Mouse (Mus musculus) CD4-positive, CD25-positive, alpha-beta regulatory T cell, adult 4 months (primary cell): Measurements from ENCODE around the gene Cmip. TPM values are rescaled to one million over a fixed set of nuclear protein-coding genes. Genes with fewer than 3 reads are reported as not detected.
"Not testable (repeated sequence)": the region's sequence is repeated elsewhere in the genome, so short reads cannot be mapped to it uniquely, and the experiment has no call there.

Source experiments
- ATAC-seq: one replicate; pipeline ENCODE4 v1.8.0; 2017
- polyA plus RNA-seq, 2 experiments: library from polyadenylated mRNA; unstranded; fragments of 100-300 nt; shearing (Covaris generic); gene quantifications; one replicate each; pipeline ENCODE4 v1.2.1; 2017

The Cmip gene
- polyA plus RNA-seq, 2 experiments from 2014 or later = 28.6 to 31.0 TPM

- ATAC-seq = no peak
Observed at GRCm38 (mm10) chr8:117387642-117388041, 130.8 kb downstream of the Cmip start.

GRCm38 (mm10) chr8:117388370-117388769 is 131.5 kb downstream of the Cmip start:
- no peak for ATAC-seq

DNA sequence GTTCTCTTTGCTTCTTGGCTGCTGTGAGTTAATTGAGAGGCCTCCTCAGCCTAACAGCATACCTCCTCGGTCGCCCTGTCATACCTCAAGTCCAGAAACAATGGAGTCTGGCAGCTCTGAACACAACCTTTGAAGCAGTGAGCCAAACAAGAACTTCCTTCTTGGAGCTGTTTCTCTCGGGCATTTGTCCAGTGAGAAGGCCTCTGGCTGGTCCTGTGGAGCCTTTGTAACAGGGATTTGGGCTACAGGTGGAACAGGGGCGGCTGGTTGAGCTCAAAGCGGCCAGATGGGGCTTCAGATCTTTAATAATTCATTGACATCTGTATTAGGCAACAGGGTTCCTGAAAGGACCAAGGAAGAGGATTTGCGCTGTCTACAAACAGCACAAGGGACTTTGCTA is 137.0 kb downstream of the Cmip start:
- ATAC-seq = no peak

DNA sequence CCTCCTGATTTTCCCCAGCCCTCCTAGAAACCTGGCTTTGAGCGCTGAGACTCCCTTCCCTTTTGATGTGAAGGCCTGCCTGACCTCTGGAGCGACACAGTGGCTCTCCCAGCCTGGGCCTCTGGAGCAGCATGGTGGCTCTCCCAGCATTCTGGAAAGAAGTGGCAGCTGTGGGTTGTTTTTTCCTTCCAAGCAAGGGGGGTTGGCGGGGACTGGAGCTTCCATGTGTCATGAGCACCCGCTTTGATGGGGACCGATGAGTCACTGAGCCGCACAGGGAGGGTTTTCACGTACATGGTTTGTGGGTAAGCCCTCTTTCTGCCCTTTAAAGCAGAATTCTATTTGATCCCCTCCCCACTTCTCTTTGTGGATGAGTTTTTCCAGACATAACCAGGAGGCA is 138.2 kb downstream of the Cmip start:
- no peak for ATAC-seq

DNA sequence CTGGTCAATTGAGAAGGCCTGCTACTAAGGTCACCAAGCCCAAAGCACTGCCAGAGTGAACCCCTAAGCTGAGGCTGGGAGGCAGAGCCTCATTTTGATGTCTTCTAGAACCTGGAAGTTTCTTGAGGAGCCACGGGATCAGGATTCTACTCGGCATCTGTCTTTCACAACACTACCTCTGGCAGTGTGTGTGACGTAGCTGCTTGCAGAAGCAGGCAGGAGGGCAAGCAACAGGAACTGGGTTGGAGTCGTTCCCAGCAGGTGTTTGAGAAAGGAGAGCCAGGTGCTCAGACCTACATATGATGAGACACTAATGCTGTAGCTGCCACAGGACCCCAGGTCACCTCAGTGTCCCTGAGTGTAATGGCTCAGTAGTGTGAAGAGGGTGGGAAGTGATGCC is 140.0 kb downstream of the Cmip start:
- no peak for ATAC-seq

DNA sequence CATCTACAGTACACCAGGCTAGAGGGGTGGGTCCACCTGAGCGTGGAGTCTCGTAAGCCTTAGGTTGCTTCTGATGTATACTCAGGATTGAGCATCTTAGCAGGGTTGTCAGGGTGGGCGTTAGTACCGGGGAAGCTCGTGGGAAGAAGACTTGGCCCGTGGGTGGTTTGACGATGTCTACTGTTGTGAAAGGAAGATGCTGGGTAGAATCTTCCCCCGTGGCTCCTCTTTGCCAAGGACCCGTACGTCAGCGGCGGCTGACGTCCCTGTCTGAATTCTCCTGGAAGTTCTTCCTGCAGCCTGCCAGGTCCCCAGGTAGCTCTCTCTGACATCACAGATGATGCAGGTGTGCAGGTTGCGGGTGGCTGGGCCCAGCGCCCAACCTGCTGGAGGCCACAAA is 140.9 kb downstream of the Cmip start:
- ATAC-seq = no peak

- ATAC-seq = no peak
Observed at GRCm38 (mm10) chr8:117399229-117399628, 142.4 kb downstream of the Cmip start.

DNA sequence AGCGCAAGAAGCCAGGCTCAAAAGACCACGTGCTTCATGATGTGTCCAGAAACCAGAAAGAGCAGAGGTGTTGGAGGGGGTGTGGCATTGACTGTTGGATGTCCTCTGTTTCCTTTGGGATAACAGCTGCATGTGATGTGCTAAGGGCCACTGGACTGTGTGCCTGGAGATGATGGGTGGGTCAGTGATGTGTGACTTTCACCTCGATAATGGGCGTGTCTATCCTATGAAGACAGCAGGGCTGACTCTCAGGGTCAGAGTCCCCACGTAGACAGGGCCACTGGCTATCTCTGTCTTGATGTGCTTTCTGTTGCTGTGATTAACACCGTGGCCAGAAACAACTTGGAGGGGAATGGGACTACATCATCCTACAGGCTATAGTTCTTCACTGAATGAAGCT is 144.0 kb downstream of the Cmip start:
- no peak for ATAC-seq

- ATAC-seq = no peak
Observed at GRCm38 (mm10) chr8:117401880-117402279, 145.0 kb downstream of the Cmip start.

- ATAC-seq = no peak
Observed at GRCm38 (mm10) chr8:117402911-117403704, 146.2 kb downstream of the Cmip start.

GRCm38 (mm10) chr8:117403705-117404476 is 147.0 kb downstream of the Cmip start:
- no peak for ATAC-seq

DNA sequence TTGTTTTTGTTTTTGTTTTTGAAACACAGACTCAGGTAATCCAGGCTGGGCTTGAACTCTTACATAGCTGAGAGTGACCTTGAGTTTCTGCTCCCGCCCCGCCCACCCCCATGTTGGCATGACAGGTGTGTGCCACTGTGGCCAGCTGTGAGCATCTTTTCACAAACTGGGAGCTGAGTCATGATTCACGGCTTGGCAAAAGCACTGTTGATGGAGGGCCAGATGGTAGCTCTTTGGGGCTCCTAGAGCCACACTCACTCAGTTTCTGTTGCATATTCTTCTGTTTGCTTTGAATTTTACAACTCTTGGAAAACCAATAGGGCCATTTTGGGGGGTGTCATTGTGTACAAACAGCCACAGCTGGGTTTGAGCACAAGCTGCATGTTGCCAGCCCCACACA is 149.2 kb downstream of the Cmip start:
- no peak for ATAC-seq

DNA sequence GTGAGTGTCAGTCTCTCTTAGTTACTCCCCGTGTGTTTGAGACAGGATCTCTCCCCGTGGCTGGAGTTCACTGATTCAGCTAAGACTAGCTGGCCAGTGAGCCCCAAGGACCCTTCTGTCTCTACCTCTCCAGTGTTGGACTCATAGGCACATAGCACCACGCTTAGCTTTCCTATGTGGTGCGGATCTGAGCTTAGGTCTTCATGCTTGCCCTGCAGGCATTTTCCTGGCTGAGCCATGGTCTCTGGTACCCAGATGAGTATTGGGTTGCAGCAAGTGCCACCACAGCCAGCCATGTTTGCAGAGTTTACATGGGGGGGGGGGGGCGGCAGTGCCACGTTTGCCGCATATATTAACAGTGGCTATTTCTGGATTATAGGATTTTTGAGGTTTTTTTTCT is 151.8 kb downstream of the Cmip start:
- no peak for ATAC-seq

DNA sequence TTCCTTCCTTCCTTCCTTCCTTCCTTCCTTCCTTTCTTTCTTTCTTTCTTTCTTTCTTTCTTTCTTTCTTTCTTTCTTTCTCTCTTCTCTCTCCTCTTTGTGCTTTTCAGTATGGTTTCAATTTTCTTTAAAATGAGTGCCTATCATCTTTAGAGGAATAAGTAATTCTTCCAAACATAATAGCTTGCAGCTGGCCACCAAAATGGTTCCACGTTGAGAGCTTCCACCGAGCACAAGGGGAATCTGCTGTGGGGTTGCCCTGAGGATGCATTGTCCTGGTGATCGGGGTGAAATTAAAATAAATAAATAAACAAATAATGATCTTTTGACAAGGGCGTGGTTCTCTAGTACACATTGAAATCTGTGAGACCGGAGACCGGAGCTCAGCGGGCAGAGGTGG is 152.2 kb downstream of the Cmip start:
- no peak for ATAC-seq

GRCm38 (mm10) chr8:117410391-117410790 is 153.5 kb downstream of the Cmip start:
- ATAC-seq = no peak

DNA sequence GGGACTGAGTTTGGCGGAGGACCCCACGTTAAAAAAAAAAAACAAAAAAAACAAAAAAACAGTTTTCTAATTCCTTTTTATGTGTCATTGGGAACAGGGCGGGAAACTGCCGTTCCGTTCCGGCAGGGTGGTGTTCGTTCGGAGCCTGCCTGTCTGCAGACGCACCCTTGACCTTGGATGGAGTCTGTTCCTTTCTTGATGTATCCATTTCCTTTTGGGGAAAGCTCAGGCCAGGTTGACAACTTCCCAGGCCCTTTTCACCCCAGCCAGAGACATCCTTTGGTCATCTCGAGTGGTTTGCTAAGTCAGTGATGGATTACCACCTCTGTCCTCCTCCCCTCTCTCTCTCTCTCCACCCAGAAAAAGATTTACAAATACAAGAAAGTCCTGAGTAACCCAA is 154.0 kb downstream of the Cmip start:
- ATAC-seq = no peak

DNA sequence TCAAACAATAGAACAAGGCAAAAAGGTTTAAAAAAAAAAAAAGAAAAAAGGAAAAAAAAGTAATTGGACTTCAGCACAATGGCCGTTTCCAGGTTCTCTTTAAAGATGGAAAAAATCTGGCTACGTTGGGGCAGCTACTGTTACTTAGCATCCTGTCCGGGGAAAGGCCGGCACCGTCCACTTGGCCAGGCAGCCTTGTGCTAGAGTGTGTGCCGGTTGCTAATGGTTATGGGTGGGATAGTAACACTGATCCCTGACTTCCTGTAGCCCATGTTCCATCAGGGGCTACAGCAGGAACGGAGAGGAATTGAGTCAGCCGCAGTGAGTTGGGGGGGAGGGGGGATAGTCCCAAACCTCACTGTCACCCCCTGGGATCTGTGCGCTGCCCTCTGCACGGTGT is 155.4 kb downstream of the Cmip start:
- no peak for ATAC-seq

DNA sequence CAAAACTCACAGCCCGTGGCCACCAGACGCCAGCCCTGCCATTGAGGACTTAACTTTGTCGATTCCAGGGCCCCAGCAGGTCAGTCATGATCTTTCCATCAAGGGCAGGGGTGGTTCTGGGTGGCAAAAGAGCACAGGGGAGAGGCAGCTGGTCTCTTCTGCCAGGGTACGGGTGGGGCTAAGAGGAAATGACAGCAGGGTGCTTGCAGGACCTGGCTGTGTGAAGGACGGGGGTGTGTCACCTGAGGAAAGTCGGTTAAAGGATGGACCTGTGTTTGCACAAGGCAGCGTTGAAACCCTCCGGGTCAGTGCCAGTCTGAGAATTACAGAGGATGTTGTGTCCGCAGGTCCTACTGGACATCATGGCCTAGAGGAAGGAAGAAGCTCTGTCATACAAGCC is 161.0 kb downstream of the Cmip start:
- no peak for ATAC-seq

DNA sequence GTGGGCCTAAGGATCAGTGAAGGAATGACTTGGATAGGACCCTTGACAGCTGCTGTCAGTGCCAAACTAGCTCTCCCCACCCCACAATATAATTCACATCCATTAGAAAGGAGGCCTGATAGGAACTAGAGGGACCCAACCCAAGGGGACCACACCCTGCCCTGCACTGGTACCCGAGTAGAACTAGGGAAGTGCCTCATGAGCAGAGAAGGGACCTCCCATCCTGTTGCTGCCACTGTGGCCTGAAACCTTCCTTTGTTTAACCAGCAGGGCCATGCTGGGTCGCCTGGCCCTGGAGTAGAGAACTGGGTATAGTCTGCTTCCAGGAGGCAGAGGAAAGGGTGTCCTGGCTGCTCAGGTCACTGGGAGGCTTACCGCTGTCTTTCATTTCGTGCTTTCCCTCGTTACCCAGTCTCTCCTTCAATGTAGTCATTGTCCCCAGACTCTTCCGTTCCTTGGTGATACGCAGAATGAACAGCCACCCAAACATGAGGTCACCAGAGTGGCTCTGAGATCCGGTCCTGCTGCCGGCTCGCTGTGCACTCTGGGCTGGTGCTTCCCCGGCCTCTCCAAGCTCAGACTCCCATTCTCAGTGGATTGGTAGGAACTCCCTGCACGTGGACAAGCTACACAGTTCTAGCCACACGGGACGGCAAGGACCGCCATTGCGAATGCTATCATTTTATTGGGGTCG is 164.1 kb downstream of the Cmip start:
- ATAC-seq = no peak

- ATAC-seq = no peak
Observed at GRCm38 (mm10) chr8:117421838-117422237, 165.0 kb downstream of the Cmip start.

DNA sequence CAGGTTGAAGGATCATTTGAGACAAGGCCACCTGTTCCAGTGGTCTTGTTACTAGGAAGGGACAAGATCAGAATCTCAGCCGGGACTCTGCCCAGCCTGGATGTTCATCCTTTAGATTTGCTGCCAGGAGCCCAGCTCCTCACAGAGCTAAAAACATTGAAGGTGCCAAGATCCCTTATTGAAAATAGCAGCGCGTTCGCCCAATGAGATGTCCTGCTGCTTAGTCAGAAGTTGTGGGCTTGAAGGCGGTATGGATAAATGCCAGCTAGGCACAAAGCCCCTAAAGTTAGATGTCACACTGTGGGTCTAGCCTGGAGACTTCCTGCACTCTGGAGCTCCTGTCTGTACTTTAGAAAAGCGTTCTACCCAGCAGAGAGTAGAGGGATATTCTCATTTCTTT is 165.5 kb downstream of the Cmip start:
- ATAC-seq = no peak

DNA sequence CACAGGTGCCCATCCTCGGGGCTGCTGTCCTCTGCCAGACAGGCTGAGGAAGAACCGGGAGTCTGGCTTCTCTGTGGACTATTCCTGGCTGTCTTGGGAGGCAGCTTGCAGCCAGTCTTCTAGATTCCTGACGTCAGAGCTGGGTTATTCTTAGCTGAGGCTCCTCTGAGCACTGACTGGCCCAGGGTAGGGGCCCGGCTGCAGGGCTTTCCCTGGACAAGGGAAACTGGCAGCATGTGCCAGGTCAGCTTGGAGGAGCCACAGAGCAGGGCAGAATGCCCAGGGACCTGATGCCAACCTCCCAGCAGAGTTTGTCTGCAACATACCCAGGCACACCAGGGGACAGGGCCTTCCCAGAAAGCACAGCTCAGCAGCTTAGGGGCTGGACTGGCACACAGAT is 166.2 kb downstream of the Cmip start:
- ATAC-seq = no peak

DNA sequence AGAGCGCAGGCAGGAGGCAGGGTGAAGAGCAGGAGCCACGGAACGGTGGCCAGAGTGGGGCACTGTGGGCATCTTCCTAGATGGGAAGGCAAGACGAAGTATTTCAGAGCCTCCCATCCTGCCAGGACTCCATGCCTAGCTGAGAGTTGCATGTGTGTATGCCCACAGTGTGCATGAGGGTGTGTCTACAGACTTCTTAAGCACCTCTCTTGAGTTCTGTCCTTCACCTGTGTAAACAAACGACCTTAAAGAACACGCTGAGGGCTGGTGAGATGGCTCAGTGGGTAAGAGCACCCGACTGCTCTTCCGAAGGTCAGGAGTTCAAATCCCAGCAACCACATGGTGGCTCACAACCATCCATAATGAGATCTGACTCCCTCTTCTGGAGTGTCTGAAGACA is 171.0 kb downstream of the Cmip start:
- ATAC-seq = not testable (repeated sequence)
